Mouse (Mus musculus) liver, embryonic 16.5 days (tissue): ENCODE measurements around the gene Abhd16b. TPM values are rescaled to one million over a fixed set of nuclear protein-coding genes. Genes with fewer than 3 reads are reported as not detected.
"Not testable (repeated sequence)": the region's sequence is repeated elsewhere in the genome, so short reads cannot be mapped to it uniquely, and the experiment has no call there.

Source experiments
- ATAC-seq: fragments of 200-750 bp; cut with Nextera tagmentation; 2 replicates; pipeline ENCODE4 v1.8.0; 2017; ENCODE audit warnings: low read depth, mild to moderate bottlenecking, moderate number of reproducible peaks, moderate library complexity
- H3K27ac ChIP-seq: fragments of 300-500 bp; sonication (generic); 2 replicates; pipeline ENCODE4 v1.5.1; 2014; ENCODE audit warnings: mild to moderate bottlenecking, low read length
- H3K27me3 ChIP-seq: fragments of 300-500 bp; sonication (generic); 2 replicates; pipeline ENCODE4 v1.6.1; 2014; ENCODE audit warnings: low read depth, low read length, mixed read lengths; ENCODE audit not compliant: control insufficient read depth, insufficient read depth
- H3K36me3 ChIP-seq: fragments of 300-500 bp; sonication (generic); 2 replicates; pipeline ENCODE4 v1.6.1; 2014; ENCODE audit warnings: mild to moderate bottlenecking; ENCODE audit not compliant: control insufficient read depth, insufficient read depth
- H3K4me1 ChIP-seq: fragments of 300-500 bp; sonication (generic); 2 replicates; pipeline ENCODE4 v1.6.1; 2014; ENCODE audit warnings: low read depth, low read length, mixed read lengths; ENCODE audit not compliant: control insufficient read depth
- H3K4me2 ChIP-seq: fragments of 300-500 bp; sonication (generic); 2 replicates; pipeline ENCODE4 v1.6.1; 2014; ENCODE audit warnings: low read depth, low read length, mixed read lengths
- H3K4me3 ChIP-seq: fragments of 300-500 bp; sonication (generic); 2 replicates; pipeline ENCODE4 v1.5.1; 2014; ENCODE audit warnings: low read depth, mild to moderate bottlenecking, low read length
- H3K9ac ChIP-seq: fragments of 300-500 bp; sonication (generic); 2 replicates; pipeline ENCODE4 v1.6.1; 2014; ENCODE audit warnings: low read depth, low read length
- H3K9me3 ChIP-seq: fragments of 300-500 bp; sonication (generic); replicated peaks from 2 replicates; pipeline ENCODE4 v1.6.1; 2016; ENCODE audit warnings: low read length; ENCODE audit not compliant: control insufficient read depth
- WGBS: fragments of 180-500 bp; shearing (Covaris S2); extraction: QIAGEN DNeasy Blood & Tissue Kit; methylation state at CpG from one replicate; pipeline ENCODE4 v1.1.7; 2014; ENCODE audit not compliant: insufficient replicate concordance; 5-methylcytosine and 5-hydroxymethylcytosine counted together
- polyA plus RNA-seq: library from polyadenylated mRNA; unstranded; fragments of >200 nt; fragmentation: Nextera tagmentation; extraction: Ambion mirVana; gene quantifications from 2 replicates; pipeline ENCODE4 v1.2.1, GENCODE M21; 2015

The Abhd16b gene
- polyA plus RNA-seq, 1 experiment from 2014 or later, result not detected

DNA sequence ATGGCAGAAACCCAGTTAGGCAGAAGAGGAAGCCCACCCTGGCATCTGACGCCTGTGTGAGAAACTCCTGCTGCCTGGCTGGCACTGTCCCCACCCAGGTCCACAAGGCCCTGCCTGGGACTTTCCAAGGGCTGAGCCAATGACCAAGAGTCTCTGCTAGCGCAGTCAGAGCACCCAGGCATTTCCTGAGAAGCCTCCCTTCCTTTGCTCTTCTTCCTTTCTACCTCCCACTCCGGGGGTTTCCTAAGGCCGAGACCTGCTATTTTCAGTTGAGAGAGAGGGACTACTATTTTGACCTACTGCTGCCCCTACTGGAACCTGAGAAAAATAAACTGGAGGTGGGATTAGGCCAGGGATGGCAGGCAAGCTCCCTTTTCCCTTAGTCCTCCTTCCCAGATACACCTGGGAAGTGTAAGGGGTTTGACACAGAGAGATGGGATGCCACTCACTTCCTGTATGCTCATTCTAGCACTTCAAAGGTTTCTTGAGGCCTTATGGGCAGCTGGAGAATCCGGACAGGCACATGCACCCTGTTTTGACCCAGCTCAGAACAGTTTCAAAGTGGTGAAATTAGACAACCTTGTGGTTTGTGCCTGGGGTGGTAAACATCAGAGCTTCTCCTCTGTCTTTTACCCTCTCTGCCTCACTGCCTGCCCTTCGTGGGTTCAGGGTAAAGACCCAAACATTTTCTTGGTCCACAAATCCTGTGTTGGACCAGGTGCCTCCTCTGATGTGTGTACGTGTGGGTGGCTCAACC lies 9.3 kb upstream of the Abhd16b start:
- peak; percentile 35; the same call in 1 of the 2 replicates for ATAC-seq
- Histone ChIP-seq H3K9me3 (no peaks in the 10 kb centered on the region), H3K27ac (no peak overlapping the region; the same call in 1 of the 2 replicates), H3K36me3 (no peaks in the 10 kb centered on the region), H3K4me1 (peaks cover 23% of the 10 kb centered on the region), H3K4me3 (no peak overlapping the region), H3K9ac (peak overlapping the region; percentile 41; the same call in 1 of the 2 replicates), H3K27me3 (no peaks in the 10 kb centered on the region), H3K4me2 (peak overlapping the region; percentile 17; the same call in 1 of the 2 replicates)
- WGBS, result 21% methylated on average over 7 of the region's 7 CpGs

DNA sequence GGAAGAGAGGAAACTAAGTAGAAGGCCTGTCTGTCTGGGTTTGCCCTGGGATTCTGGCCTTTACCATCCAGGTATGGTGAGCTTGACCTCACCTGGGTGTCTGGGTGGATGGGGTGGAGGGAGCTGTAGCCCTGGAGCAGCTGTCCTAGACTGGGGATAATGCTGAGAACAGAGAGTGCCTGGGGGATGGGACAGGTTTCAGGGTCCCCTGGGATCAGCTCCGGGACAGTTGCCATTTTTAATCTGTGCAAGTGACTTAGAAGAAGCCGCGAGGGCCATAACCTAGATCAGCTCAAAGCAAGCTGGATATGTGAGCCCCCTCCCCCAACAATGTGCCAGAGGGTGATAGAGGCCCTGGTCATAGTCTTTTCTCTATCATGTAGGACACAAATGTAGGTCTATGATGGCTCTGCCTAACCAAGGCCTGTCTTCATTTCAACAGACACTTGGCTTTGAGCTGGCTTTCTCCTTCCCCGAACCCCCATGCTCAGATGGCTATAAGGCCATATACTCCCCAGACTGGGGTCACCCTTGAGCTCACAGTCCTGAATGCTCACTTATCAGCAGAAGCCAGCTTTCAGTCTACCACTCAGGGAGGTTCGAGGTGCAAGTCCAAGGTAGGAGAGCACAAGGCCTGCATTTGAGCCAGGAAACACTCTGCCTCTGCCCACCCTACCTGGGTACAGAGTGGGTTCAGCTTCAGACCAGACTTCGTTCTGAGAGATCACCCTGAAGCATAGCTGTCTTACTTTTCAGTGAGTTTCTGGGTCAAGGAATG lies 8.4 kb upstream of the Abhd16b start:
- Histone ChIP-seq H3K36me3 (no peaks in the 10 kb centered on the region), H3K4me1 (peaks cover 23% of the 10 kb centered on the region), H3K27ac (no peak overlapping the region), H3K4me3 (no peak overlapping the region), H3K9ac (no peak overlapping the region), H3K4me2 (no peak overlapping the region), H3K9me3 (no peaks in the 10 kb centered on the region), H3K27me3 (no peaks in the 10 kb centered on the region)
- no peak for ATAC-seq
- 43% methylated on average over 6 of the region's 6 CpGs for WGBS

DNA sequence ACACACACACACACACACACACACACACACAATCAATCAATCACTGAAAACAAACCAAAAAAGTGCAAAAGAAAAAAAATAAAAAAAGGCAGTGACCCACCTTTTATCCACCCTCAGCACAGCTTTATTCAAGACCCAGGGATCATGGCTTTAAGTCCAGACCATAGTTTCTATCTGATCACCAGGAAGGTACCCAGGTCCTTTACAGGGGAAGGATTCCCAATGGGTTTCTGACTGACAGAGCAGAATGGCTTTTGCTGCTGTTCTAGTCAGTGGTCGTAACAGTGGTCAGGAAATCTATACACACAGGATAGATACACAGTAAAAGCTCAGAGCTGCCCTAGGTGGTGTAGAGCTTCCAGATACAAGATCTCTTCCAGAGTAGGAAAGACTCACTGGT lies 7.3 kb upstream of the Abhd16b start:
- Histone ChIP-seq H3K36me3 (no peaks in the 10 kb centered on the region), H3K27ac (no peak overlapping the region), H3K4me3 (no peak overlapping the region), H3K9me3 (no peaks in the 10 kb centered on the region), H3K27me3 (no peaks in the 10 kb centered on the region), H3K4me2 (no peak overlapping the region), H3K4me1 (peaks cover 23% of the 10 kb centered on the region), H3K9ac (no peak overlapping the region)
- ATAC-seq, result no peak
- 53% methylated on average over 1 of the region's 1 CpGs for WGBS

DNA sequence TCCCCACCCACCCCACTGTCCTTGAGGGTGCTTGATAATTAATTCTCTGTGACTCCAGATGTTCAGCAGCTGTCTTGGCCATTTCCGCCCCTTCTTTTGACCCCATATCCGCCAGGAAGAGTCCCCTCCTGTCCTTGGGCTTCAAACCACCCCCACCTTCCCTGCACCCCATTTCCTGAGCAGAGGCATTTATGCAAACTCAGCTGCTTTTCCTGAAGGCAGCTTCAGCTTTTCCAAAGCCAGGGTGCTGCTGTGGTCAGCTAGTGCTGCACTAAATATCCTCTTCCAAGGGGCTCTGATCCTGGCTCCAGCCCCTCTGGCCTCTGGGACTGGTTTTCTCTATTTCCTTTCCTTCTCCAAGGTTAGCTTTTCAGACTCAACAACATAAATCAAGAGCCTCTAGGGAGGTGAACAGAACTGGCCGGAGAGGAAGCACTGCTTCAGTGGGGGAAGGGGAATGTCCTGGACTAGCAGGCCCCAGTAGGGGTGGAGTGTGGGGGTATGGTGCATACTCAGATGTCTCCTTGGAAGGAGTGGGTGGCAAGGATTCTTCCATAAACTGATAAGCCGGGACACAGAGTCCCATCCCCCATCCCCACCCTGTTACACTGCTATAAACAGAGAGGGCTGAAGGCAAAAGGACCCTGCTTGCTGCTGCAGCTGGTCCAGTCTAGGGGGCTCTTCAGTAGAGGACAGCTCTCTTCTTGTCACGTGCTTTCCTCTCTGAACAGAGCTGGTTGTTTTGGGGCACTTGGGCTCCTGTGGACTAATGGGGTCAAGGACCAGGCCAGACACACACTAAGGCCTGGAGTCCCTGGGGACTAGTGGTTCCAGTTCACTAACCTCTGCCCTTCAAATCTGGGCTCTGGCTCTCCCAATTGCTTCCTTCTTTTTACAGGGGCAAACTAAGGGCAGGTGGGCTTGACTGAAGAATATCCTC lies 5.4 kb upstream of the Abhd16b start:
- no peaks in the 10 kb centered on the region for H3K27me3 ChIP-seq
- H3K4me1 ChIP-seq, result peaks cover 30% of the 10 kb centered on the region
- 33% methylated on average over 5 of the region's 5 CpGs for WGBS
- no peaks in the 10 kb centered on the region for H3K9me3 ChIP-seq
- no peak overlapping the region for H3K4me3 ChIP-seq
- H3K36me3 ChIP-seq, result no peaks in the 10 kb centered on the region
- H3K27ac ChIP-seq, result peak overlapping the region; percentile 31; the same call in 1 of the 2 replicates
- no peak overlapping the region for H3K9ac ChIP-seq
- H3K4me2 ChIP-seq, result no peak overlapping the region
- peak; percentile 49 for ATAC-seq

DNA sequence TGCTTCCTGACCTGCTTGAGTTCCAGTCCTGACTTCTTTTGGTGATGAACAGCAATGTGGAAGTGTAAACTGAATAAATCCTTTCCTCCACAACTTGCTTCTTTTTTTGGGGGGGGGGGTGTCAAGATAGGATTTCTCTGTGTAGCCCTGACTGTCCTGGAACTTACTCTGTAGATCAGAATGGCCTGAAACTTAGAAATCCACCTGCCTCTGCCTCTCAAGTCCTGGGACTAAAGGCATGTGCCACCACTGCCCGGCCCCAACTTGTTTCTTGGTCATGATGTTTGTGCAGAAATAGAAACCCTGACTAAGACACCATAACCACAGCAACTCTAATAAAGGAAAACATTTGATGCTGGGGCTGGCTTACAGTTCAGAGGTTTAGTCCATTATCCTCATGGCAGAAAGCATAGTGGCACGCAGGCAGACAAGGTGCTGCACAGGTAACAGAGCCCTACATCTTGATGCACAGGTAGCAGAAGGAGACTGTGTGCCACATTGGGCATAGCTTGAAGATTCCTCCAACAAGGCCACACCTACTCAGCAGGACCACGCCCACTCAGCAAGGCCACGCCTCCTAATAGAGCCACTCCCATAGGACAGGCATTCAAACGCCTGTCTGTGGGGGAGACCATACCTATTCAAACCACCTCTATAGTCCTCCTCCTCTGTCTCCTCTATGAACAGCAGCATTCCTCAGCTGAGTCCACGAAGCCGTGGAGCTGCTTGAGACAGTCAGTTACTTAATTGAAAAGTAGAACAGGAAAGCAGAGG lies 1.4 kb upstream of the Abhd16b start:
- Histone ChIP-seq H3K36me3 (no peaks in the 10 kb centered on the region), H3K4me2 (peak overlapping the region; percentile 24), H3K27ac (no peak overlapping the region), H3K27me3 (no peaks in the 10 kb centered on the region), H3K9me3 (no peaks in the 10 kb centered on the region), H3K9ac (no peak overlapping the region), H3K4me3 (no peak overlapping the region), H3K4me1 (peaks cover 16% of the 10 kb centered on the region)
- WGBS, result 20% methylated on average over 7 of the region's 7 CpGs
- peak; percentile 58 for ATAC-seq

DNA sequence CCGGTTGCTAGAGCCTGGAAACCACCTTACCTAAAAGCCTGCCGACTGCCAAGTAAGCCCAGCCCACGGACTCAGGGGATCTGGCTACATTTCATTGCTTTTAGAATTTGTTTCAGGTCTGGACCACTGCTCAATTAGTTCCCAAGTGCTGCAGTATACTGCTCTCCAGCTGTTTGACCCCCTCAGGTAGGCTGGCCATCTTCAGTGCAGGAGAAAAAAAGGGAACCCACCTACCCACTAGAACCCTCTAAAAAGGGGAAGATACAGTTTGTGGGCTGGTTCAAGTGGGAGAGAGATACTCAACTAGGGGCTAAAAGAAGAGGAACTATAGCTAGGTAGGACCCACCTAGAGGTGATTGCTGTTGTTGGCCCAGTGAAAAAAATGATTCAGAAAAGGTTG lies 800 bp upstream of the Abhd16b start:
- no peaks in the 10 kb centered on the region for H3K36me3 ChIP-seq
- no peak overlapping the region for H3K4me3 ChIP-seq
- H3K4me2 ChIP-seq, result peak overlapping the region; percentile 24
- no peak overlapping the region for H3K27ac ChIP-seq
- H3K9me3 ChIP-seq, result no peaks in the 10 kb centered on the region
- 15% methylated on average over 3 of the region's 3 CpGs for WGBS
- ATAC-seq, result no peak
- no peak overlapping the region for H3K9ac ChIP-seq
- H3K4me1 ChIP-seq, result peaks cover 14% of the 10 kb centered on the region
- no peaks in the 10 kb centered on the region for H3K27me3 ChIP-seq

DNA sequence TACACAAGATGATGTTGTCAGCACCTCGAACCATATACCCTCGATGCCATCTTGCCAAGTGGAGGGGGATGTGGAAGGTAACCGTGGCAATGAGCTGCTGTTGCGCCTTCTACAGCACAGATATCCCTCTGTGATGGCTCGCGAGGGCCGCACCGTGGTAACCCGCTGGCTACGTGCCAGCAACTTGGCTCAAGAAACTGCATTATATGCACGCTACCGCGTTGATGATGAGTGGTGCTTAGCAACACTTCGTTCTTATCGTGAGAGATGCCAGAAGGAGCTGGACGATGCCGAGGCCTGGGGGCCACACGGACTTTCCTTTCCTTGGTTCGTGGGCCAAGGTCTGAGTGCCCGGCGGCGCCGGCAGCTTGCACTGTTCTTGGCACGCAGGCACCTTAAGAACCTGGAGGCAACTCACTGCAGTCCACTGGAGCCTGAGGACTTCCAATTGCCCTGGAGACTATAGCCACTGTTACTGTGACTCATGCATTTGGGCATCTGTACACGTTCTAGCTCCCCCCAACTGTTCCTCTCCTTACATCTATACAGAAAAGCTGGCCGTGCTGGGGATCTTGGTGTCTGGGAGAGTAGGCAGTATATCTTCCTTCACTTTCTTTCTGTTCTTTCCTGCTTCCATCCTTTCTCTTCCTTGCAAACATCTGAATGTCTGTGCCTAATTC lies 1.4 kb downstream of the Abhd16b start:
- no peaks in the 10 kb centered on the region for H3K36me3 ChIP-seq
- no peaks in the 10 kb centered on the region for H3K27me3 ChIP-seq
- ATAC-seq, result no peak
- H3K9ac ChIP-seq, result no peak overlapping the region
- H3K4me3 ChIP-seq, result no peak overlapping the region
- H3K27ac ChIP-seq, result no peak overlapping the region
- H3K9me3 ChIP-seq, result no peaks in the 10 kb centered on the region
- peaks cover 24% of the 10 kb centered on the region for H3K4me1 ChIP-seq
- H3K4me2 ChIP-seq, result no peak overlapping the region
- WGBS, result 79% methylated on average over 26 of the region's 26 CpGs

DNA sequence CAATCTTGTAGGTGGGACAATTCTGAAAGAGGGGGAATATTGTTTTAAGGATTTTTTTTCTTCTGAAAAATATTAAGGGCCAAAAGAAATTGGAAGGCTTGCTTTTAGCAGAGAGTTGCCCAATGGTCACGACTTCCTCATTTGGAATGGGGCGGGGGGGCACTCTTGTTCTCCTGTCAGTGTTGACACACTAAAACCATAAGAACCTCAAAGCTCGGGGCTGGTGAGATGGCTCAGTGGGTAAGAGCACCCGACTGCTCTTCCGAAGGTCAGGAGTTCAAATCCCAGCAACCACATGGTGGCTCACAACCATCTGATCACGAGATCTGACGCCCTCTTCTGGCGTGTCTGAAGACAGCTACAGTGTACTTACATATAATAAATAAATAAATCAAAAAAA lies 2.8 kb downstream of the Abhd16b start:
- H3K9ac ChIP-seq, H3K4me3 ChIP-seq, ATAC-seq, H3K27me3 ChIP-seq, H3K36me3 ChIP-seq, H3K9me3 ChIP-seq, H3K27ac ChIP-seq: not testable (repeated sequence)
- Histone ChIP-seq H3K4me2 (peak overlapping the region; percentile 95), H3K4me1 (peaks cover 24% of the 10 kb centered on the region)
- WGBS, result 37% methylated on average over 8 of the region's 8 CpGs
